Mouse (Mus musculus): ENCODE data around the gene Gtf2ird1. TPM values are rescaled to one million over a fixed set of nuclear protein-coding genes. Genes with fewer than 3 reads are reported as not detected.
A peak's percentile ranks its signal among the peaks of the same experiment; 100 is the strongest.
"Not testable (repeated sequence)": the region's sequence is repeated elsewhere in the genome, so short reads cannot be mapped to it uniquely, and the experiment has no call there.

The Gtf2ird1 gene
- total RNA-seq, 2 experiments from 2014 or later: 23.1 to 29.9 TPM

DNA sequence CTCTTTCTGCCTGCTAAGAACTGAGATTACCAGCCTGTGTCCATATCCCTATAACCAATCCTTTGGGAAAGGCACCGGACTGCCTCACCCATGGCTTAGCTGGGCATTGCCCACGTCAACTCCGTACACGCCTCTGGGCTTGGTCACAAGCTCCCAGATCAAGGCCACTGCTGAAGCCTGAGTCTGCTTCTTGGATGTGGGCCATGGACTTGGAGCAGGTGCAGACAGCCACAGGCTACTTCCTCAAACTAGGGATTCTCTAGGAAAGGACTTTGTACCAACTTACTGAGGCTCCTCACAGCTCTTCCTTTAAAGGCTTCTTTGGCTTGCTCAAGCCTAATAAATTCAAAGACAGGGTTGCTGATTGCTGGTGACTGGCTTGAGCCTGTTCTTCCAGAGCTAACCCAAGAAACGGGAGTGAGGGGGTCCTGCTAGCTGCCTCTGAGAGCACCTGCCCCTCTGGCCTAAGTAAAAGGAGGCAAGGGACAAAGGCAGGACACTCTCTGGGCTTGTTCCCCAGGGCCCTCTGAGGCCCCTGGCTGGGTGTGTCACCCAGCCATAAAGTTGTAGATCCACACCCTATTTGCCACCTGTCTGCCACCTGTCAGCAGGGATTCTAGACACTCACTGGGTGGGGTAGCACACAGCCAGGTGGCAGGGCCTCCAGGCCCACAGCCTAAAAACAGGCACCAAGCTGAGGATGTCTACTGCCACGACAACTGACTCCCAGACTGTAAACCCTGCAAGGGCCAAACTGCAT, 38.0 kb downstream of the Gtf2ird1 start:
- no peak for DNase-seq (ENCODE audit: extremely low spot score in 1 of 2, low spot score in 1 of 2)

DNA sequence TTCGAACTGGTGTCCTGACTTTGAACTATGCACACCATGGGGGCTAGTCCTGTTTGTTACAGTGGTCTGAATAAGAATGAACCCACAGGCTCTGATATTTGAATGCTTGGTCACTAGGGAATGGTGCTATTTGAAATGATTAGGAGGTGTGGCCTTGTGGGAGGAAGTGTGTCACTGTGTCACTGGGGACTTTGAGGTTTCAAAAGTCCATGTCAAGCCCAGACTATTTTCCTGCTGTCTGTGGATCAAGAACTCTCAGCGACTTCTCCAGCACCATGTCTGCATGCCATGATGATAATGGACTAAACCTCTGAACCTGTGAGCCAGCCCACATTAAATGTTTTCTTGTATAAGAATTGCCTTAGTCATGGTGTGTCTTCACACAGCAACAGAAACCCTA, 44.2 kb downstream of the Gtf2ird1 start:
- DNase-seq (ENCODE audit: extremely low spot score in 1 of 2, low spot score in 1 of 2): no peak

DNA sequence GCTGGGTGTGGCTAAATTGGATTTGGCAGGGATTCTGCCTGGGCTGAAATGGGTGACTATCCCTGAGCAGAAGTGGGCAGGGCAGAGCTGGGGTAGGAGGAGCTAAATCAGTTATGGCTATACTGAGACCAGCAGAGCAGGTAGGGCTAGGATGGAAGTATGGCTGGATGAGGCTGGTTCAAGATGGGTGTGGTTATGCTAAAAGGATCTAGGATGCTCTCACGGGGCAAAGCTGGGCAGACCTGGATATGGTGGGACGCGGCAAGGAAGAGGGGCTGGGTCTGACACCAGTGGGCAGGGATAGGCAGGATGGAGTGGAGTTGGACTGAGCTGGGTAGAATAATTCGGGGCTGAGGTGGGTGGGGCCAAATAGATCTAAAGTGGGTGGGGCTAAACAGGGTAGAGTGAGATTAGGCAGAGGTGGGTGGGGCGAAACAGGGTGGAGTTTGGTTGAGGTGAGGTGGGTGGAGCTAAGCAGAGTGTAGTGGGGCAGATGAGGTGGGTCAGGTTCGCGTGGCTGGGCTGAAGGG, 46.1 kb downstream of the Gtf2ird1 start:
- no peak for DNase-seq (ENCODE audit: extremely low spot score in 1 of 2, low spot score in 1 of 2)

DNA sequence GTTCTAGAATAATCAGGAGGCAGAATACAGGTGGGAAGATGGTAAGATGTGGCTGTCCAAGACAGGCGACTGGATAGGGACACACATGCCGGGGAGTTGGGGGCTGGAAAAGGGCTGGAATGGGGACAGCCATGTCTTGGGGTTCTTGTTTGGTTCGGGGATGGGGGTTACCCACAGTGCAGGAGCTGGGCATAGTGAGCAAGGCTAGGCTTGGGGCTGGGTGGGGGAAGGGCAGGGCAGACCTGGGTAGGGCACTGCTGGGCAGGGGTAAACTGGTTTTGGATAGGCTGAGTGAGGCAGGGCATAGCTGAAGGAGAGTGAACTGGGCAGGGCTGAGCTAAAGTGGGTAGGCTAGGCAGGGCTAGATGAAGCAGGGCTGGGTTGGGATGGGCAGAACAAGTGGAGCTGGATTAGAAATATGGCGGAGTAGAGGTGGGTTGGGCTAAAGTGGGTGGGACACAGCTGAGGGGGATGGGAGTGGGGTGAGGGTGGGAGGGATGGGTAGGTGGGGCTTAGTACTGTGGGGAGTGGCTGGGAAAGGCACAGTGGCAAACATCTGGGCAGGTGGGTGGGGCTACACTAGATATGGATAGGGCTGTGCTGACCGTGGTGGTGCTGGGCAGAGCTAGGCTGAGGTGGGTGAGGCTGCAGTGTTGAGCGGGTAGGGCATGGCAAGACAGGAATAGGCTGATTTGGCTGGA, 46.8 kb downstream of the Gtf2ird1 start:
- no peak for DNase-seq (ENCODE audit: extremely low spot score in 1 of 2, low spot score in 1 of 2)

DNA sequence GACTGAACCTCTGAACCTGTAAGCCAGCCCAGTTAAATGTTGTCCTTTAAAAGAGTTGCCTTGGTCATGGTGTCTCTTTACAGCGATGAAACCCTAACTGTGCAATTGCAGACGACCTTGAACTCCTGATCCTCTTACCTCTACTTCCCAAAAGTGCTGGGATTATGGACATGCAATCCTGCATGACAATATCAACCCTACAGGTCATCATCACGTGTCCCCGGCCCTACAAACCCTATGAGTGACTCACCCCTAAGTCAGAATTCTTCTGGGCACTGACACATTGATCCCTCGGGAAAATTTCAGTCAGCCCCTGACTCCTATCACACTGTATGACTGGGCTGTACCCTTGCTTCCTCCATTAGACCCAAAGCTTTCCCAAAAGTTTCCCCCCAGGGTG, 48.4 kb downstream of the Gtf2ird1 start:
- DNase-seq (ENCODE audit: extremely low spot score in 1 of 2, low spot score in 1 of 2): no peak

DNA sequence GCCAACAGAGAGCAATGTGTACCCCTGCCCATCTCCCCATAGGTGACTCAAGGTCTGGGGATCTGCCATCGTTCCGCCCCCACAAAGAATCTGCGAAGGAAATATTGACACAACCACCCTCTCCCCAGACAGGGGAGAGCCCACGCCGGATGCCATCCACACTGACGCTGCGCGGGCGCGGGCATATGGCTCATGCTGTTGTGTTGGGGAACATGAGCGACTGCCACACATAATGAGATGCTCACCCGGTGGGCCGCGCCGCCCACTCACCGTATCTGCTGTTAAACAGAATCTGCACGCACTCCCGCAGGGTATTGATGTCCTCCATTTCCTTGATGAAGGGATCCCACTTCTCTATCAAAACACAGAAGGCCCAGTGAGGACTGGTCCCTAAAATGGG, 54.7 kb downstream of the Gtf2ird1 start:
- peak; percentile 49 to 65 for DNase-seq (ENCODE audit: extremely low spot score in 1 of 2, low spot score in 1 of 2)

DNA sequence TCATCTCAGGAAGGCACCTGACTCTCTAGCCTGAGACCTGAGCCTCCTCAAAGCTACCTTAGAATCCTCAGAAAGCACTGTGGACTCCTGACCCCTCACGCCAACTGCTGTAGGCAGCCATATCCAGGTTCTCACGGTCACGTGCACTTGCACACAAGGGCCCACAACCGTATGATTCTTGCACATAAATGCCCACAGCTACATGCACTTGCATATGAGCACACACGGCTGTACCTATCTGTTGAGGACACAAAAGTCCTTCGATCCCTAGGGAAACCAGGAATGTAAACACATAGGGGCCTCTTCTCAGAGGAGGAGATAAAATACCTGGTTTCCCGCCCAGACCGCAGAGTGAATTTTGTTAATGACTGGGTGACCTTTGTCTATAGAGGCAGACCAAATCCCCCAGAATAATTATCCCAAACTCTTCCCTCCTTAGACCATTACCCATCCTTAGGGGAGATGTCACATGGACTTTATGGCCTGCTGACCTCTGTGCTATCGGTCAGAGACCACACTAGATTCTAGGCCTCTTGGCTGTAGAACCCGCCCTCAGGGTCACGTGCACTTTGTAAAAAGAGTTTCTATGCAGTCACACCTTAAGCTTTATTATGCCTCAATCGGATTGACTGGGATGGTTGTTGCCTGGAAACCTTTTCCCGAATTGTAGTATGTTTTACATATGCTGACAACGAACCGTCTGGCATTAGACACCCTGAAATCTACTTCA, 58.9 kb downstream of the Gtf2ird1 start:
- no peak for DNase-seq (ENCODE audit: extremely low spot score in 1 of 2, low spot score in 1 of 2)

DNA sequence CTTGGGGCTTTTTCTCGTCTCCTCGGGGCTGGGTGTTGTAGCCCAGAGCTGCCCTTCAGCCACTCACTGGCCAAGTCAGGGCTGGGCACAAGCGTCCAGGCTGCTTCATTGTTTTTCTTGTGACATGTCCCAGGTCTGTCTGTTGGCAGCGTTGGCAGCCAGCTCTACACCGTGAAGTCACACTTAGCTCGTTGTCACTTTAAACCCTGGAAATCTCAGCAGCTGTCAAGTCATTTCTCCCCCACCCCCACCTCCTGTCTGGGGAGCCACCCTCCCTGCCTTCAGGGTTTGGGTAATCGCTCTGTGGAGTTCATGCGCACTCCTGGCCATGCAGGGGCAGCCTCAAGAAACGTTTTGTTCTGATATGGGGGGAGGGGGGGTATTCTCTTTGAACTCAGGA, 60.0 kb downstream of the Gtf2ird1 start:
- no peak for DNase-seq (ENCODE audit: extremely low spot score in 1 of 2, low spot score in 1 of 2)

DNA sequence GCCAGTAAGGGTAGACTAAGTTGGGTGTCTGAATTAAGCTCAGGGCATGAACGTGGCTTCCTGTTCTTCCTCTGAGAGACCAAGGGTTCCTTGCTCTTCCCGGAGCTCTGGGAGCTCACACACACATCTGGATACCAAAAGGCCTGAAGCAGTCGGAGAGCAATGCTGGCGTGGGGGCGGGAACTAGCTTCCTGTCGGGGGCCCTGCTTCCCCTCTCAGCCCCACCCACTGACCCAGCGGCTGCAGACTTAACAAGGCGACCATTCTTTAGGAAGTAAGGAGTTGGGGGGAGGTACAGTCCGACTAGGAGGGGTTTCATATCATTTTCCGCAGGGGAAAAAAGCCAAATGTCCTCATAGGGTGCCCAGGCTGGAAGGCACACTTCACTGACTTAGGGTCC, 61.9 kb downstream of the Gtf2ird1 start:
- no peak for DNase-seq (ENCODE audit: extremely low spot score in 1 of 2, low spot score in 1 of 2)

DNA sequence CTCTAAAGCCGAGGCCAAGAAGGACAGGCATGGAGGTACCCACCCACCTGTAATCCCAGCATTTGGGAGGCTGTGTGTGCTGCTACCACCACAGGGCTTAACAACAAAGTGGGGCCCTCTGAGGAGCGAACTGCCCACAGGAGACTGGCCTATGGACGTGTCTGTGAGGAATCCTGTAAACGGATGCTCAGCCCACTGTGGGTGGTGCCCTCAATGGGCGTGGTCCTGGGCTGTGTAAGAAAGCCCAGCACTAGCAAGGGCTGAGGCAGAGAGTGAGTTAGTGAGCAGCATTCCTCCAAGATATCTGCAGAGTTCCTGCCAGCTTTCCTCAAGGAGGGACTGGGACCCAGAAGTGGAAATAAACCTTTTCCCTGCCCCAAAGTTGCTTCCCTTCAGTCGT, 62.9 kb downstream of the Gtf2ird1 start:
- no peak for DNase-seq (ENCODE audit: extremely low spot score in 1 of 2, low spot score in 1 of 2)

DNA sequence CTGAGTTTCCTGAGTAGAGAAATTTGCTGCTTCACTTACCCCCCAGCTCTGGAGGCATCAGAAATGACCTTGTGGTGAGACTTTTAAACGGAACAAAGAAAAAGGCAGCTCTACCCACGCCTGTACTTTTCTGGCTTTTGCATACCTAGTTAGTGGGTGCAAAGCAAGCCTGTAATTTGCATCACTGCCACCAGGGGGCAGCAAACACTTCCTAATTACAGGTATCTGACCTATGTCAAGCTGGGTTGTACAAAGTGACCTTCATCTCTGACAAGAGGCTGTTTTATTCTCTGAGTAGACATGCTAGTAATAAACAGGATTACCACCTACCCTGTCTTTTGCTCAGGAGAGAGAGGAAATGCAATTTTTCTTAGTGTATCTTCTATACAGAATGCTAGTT, 71.4 kb downstream of the Gtf2ird1 start:
- peak; percentile 34 to 73 for DNase-seq (ENCODE audit: extremely low spot score in 1 of 2, low spot score in 1 of 2)

DNA sequence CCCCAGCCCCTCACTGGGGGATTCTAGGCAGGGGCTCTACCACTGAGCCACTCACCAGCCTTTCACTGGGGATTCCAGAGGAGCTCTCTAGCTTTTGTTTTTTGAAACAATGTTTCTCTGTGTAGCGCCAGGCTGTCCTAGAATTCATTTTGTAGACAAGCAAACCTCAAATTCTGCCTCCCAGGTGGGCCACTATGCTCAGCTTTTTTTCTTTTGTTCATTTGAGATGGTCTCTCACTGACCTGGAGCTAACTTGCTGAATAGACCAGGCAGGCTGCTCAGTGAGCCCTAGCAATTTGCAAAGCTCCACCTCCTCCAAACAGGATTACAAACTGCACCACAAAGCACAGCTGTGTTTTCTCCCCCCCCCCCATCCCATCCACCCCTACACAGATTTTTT, 81.3 kb downstream of the Gtf2ird1 start:
- DNase-seq (ENCODE audit: extremely low spot score in 1 of 2, low spot score in 1 of 2): no peak

DNA sequence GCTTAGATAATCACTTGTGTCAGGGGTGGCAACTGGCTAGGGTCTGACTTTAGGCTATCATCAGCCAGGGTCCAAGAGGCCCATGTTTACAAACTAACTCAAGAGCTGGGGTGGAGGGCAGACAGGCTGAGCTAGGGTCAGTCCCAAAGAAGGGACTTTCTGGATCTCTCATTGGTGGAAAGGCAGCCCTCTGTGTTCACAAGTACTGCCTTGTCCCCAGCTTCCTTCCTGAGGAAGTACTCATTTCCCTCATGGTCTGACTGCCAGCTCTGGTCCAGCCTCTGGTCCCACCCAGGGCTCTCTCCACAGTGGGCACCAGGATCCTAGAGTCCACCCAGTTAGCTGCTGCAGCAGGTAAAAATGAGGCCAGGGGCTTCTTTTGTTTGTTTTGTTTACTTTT, 82.0 kb downstream of the Gtf2ird1 start:
- DNase-seq (ENCODE audit: extremely low spot score in 1 of 2, low spot score in 1 of 2): no peak

DNA sequence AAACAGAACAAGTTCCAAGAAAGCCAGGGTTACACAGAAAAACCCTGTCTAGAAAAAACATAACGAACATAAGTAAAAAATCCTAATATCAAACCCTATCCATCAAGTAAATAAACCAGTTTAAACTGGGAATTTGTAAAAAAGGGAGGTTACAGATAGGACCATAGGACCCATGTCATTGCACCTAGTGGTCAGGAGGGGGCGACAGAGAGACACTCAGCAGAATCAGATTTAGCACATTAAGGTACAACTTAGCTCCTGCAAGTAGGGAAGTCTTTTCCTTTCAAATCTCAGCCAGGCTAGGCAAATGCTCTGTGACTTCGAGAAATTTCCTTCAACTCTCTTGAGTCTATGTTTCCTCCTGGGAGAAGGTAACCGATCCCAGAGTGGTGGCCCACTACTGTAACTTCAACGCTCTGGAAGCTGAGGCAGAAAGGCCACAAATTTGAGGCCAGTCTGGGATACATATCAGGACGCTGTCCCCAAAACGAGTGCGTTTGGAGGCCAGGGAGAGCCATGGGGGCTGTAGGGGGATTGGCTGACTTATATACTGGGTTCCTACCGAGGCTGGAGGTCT, 82.5 kb downstream of the Gtf2ird1 start:
- DNase-seq (ENCODE audit: extremely low spot score in 1 of 2, low spot score in 1 of 2): peak in 1 of 2 experiments; percentile 54

DNA sequence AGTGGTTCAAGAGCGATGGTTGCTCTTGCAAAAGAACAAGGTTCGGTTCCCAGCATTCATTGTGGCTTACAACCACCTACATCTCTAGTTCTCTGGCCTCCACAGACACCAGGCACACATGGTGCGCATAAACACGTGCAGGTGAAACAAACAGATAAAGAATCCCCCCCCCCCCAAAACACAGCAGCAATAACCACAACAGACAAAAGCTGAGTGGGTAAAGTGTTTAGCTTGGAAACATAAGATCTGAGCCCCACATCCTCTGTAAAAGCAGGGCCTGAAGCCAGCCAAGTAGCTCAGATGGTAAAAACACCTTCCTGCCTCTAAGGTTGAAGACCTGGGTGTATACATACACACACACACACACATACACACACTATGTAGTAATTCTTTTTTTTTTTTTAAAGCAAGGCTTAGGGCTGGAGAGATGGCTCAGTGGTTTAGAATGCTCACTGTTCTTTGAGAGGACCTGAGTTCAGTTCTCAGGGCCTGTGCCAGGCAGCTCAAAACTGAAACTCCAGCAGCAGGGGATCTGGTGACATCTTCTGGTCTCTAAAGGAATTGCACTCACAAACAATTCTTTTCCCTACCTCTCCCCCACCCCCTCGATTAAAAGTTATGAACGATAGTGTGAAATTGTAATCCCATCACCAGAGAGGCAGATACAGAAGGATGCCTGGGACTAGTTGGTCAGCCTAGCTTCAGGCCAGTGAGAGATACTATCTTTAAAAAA, 83.4 kb downstream of the Gtf2ird1 start:
- no peak for DNase-seq (ENCODE audit: extremely low spot score in 1 of 2, low spot score in 1 of 2)

DNA sequence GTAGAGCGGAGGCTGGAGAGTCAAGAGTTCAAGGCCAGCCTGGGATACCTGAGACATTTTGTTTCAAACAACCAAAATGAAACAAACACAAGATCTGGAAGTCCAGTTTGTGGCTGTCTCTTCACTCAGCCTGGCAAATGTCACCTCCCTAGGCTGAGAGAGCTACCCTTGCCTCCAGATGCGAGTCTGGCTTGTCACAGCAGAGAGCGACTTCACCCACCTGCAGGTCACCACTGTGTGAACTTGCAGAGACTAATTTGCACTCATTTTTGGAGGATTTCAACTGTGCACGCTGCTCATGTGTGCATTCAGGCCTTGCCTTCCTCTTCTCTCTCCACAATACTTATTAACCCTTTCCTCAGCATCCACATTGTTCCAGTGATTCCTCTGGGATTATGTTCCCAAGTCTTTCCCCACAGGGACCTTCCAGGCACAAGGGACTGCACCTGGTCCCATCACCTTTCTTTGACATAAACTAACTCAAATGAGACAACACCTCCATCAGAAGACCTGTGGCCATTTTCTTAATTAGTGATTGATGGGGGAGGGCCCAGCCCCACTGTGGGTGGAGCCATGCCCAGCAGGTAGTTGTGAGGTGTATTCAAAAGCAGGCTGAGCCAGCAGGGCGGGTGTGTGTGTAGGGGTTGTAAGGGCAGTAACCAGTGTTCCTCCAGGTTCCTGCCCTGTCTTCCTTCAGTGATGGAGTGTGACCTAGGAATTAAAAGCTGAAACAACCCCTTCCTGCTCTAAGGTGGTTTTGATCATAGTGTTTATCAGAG, 84.8 kb downstream of the Gtf2ird1 start:
- no peak for DNase-seq (ENCODE audit: extremely low spot score in 1 of 2, low spot score in 1 of 2)

DNA sequence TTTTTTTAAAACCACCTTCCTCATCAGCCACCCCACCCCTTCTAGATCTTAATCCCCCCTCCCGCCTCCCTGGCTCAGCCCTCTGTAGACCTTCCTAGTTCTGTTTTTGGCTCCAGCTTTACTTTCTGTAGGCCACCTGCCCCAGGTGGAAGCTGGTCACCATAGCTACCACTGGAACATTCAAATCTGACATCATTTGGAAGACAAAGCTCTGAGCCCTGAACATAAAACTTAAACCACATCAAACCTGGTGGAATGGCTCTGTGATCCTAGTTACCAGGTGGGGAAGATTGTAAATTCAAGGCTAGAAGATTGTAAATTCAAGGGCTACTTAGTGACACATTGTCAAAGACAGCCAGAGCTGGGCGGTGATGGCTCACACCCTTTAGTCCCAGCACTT, 85.7 kb downstream of the Gtf2ird1 start:
- DNase-seq (ENCODE audit: extremely low spot score in 1 of 2, low spot score in 1 of 2): no peak

DNA sequence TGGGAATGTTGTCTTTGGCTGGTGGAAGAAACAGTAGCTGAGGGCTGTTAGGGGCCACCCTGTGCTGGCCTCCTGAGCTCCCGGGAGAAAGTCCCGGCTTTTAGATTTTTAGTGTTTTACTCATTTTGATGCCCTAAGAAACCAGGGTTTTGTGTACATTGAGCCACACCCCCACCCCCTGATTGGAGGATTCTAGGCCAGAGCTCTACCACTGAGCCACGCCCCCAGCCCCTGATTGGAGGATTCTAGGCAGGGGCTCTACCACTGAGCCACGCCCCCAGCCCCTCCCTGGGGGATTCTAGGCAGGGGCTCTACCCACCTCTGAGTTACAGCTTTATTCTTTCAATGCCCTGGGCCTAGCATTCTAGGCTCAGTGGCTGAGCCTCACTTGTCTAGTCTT, 97.4 kb downstream of the Gtf2ird1 start:
- DNase-seq (ENCODE audit: extremely low spot score in 1 of 2, low spot score in 1 of 2): no peak

DNA sequence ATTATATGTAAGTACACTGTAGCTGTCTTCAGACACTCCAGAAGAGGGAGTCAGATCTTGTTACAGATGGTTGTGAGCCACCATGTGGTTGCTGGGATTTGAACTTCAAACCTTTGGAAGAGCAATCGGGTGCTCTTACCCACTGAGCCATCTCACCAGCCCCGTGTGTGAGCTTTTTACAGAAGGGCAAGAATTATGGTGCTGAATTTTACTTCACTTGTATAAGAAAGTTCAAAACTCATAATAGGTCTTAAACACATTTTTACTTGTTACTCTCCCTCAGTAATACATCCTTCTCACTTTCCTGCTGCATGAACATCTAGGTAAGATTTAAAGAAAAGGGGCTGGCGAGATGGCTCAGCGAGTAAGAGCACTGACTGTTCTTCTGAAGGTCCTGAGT, 101.1 kb downstream of the Gtf2ird1 start:
- not testable (repeated sequence) for DNase-seq (ENCODE audit: extremely low spot score in 1 of 2, low spot score in 1 of 2)

Data from layer of hippocampus, postnatal 25 days (tissue).